Comparison of ENCODE assay signal across 10 mouse cellular contexts in the genomic region with DNA sequence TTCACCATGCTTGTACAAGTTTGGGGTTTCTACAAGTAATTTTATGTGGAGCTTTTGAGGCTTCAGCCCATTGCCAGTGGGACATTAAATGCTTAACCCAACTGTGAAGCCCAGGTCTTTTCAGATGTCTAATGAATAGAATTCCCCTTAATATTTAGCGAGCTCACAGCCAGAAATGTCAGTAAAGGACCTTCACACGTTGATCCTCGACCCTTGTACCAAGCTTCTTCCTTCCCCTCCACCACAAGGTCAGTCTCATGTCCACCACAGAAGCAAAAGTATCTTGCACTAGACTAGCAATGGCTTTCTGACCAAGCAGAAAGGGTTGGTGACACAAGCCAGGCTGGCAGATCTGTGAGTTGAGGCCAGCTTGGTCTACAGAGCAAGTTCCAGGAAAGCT. TPM values are rescaled to one million over a fixed set of nuclear protein-coding genes. Genes with fewer than 3 reads are reported as not detected.
A peak's percentile ranks its signal among the peaks of the same experiment; 100 is the strongest.
DNase-seq lines count a peak whose midpoint lies in the region; ATAC-seq and TF ChIP-seq lines count a peak whose summit lies in the region.
"Had no signal": no experiment of that assay in that cellular context is flagged by ENCODE, and none has a peak within 500 bp of the region (broad histone marks: within the 10 kb centered on the region; RNA-seq: fewer than 3 reads in every experiment).

No protein-coding gene starts in this region.

- H3K9ac ChIP-seq in heart, embryonic 13.5 days = peak overlapping the region; percentile 80; the same call in 1 of the 2 replicates
- H3K9ac ChIP-seq in midbrain, embryonic 12.5 days (replicated peaks) = no peak overlapping the region
- H3K9ac ChIP-seq in midbrain, postnatal 0 days (replicated peaks; ENCODE audit: low read length, poor library complexity, severe bottlenecking) = no peak overlapping the region
- H3K9ac ChIP-seq in limb, embryonic 14.5 days (ENCODE audit: low read depth, low read length, severe bottlenecking) = no peak overlapping the region

- no peak for TF ChIP-seq CTCF in midbrain, postnatal 0 days (IDR thresholded peaks at IDR 0.05)

- H3K4me2 ChIP-seq in heart, embryonic 13.5 days = peak overlapping the region; percentile 86
- H3K4me2 ChIP-seq in midbrain, embryonic 12.5 days (replicated peaks) = peak overlapping the region; percentile 71; the same call in 1 of the 2 replicates
- no peak overlapping the region for H3K4me2 ChIP-seq in midbrain, postnatal 0 days (ENCODE audit: low read depth, low read length, poor library complexity, severe bottlenecking)
- H3K4me2 ChIP-seq in limb, embryonic 14.5 days (replicated peaks; ENCODE audit: low read depth, low read length, severe bottlenecking) = peak overlapping the region; percentile 72; the same call in 1 of the 2 replicates

- no peak for ATAC-seq in heart, embryonic 13.5 days (ENCODE audit: extremely low read depth, insufficient number of reproducible peaks, low FRiP score, low TSS enrichment)
- no peak for ATAC-seq in midbrain, embryonic 12.5 days (ENCODE audit: low FRiP score, low read depth)
- ATAC-seq in midbrain, postnatal 0 days (ENCODE audit: low FRiP score) = no peak
- no peak for ATAC-seq in limb, embryonic 14.5 days (ENCODE audit: low FRiP score, low read depth)

- peaks cover 44% of the 10 kb centered on the region for H3K4me1 ChIP-seq in heart, embryonic 13.5 days
- H3K4me1 ChIP-seq in midbrain, embryonic 12.5 days = peaks cover 8% of the 10 kb centered on the region
- H3K4me1 ChIP-seq in midbrain, postnatal 0 days (ENCODE audit: insufficient read depth, low read length) = peaks cover 12% of the 10 kb centered on the region
- no peaks in the 10 kb centered on the region for H3K4me1 ChIP-seq in limb, embryonic 14.5 days (ENCODE audit: control insufficient read depth, insufficient read depth, low read length)

- 0 out of 2 replicates have a peak, but pooled peaks cover 12% of the 10 kb centered on the region for H3K27me3 ChIP-seq in heart, embryonic 13.5 days (replicated peaks)
- peaks cover 21% of the 10 kb centered on the region for H3K27me3 ChIP-seq in midbrain, embryonic 12.5 days
- no peaks in the 10 kb centered on the region for H3K27me3 ChIP-seq in midbrain, postnatal 0 days (ENCODE audit: insufficient read depth, low read length)
- peaks cover 13% of the 10 kb centered on the region; the same call in 1 of the 2 replicates for H3K27me3 ChIP-seq in limb, embryonic 14.5 days (ENCODE audit: control insufficient read depth, insufficient read depth, low read length)

- no peak for DNase-seq in heart, postnatal 4 days
- no peak for DNase-seq in midbrain, postnatal 0 days (ENCODE audit: low spot score)
- DNase-seq in limb, embryonic 14.5 days (ENCODE audit: low spot score) = no peak
- no peak for DNase-seq in natural killer cell, adult 2 months (ENCODE audit: low spot score in 2 of 2)
- no peak for DNase-seq in layer of hippocampus, postnatal 14 days (ENCODE audit: low spot score in 2 of 2)
- DNase-seq in adrenal gland, postnatal 10 days = no peak
- DNase-seq: adrenal gland, postnatal 14 days; gastrocnemius, postnatal 25 days had no signal

- H3K27ac ChIP-seq in heart, embryonic 13.5 days (replicated peaks) = peak overlapping the region; percentile 78
- H3K27ac ChIP-seq in midbrain, embryonic 12.5 days (replicated peaks) = no peak overlapping the region
- H3K27ac ChIP-seq in midbrain, postnatal 0 days (ENCODE audit: low read depth, low read length) = no peak overlapping the region
- H3K27ac ChIP-seq in limb, embryonic 14.5 days (replicated peaks; ENCODE audit: low read depth, low read length) = no peak overlapping the region

- WGBS in heart, embryonic 13.5 days = 25% methylated on average over 3 of the region's 3 CpGs
- WGBS in midbrain, embryonic 12.5 days = 34% methylated on average over 3 of the region's 3 CpGs
- WGBS in midbrain, postnatal 0 days = 31% methylated on average over 3 of the region's 3 CpGs
- 43% methylated on average over 3 of the region's 3 CpGs for WGBS in limb, embryonic 14.5 days

- H3K36me3 ChIP-seq in heart, embryonic 13.5 days = no peaks in the 10 kb centered on the region
- H3K36me3 ChIP-seq in midbrain, embryonic 12.5 days = no peaks in the 10 kb centered on the region
- H3K36me3 ChIP-seq in midbrain, postnatal 0 days (ENCODE audit: insufficient read depth, low read length) = no peaks in the 10 kb centered on the region
- H3K36me3 ChIP-seq in limb, embryonic 14.5 days (ENCODE audit: control insufficient read depth, insufficient read depth, low read length) = no peaks in the 10 kb centered on the region

- peak overlapping the region; percentile 89 for H3K4me3 ChIP-seq in heart, embryonic 13.5 days
- no peak overlapping the region for H3K4me3 ChIP-seq in midbrain, embryonic 12.5 days
- no peak overlapping the region for H3K4me3 ChIP-seq in midbrain, postnatal 0 days (ENCODE audit: low read depth, low read length)
- H3K4me3 ChIP-seq in limb, embryonic 14.5 days (replicated peaks; ENCODE audit: low read length) = no peak overlapping the region

- no peaks in the 10 kb centered on the region for H3K9me3 ChIP-seq in heart, embryonic 13.5 days
- no peaks in the 10 kb centered on the region for H3K9me3 ChIP-seq in midbrain, embryonic 12.5 days
- no peaks in the 10 kb centered on the region for H3K9me3 ChIP-seq in midbrain, postnatal 0 days (ENCODE audit: low read length)
- H3K9me3 ChIP-seq in limb, embryonic 14.5 days (ENCODE audit: control insufficient read depth, low read length) = no peaks in the 10 kb centered on the region

- TF ChIP-seq POLR2A in limb, embryonic 14.5 days (IDR thresholded peaks at IDR 0.05; ENCODE audit: borderline replicate concordance, extremely low read depth, insufficient read depth, insufficient read length) = no peak

RNA-seq across cellular contexts. Expression of a gene that starts 0.8 kb away (rescaled TPM):
- 1.3 and 1.8 TPM in 2 replicates for polyA plus RNA-seq in heart, embryonic 13.5 days (2015; fragmentation: Nextera tagmentation; extraction: Ambion mirVana)
- 10 to 100 TPM; 11.0 to 11.6 TPM for total RNA-seq in heart, postnatal 4 days (2021)
- polyA plus RNA-seq in midbrain, embryonic 12.5 days (2016; fragmentation: Nextera tagmentation; extraction: Ambion mirVana) = 2.4 and 2.8 TPM in 2 replicates
- total RNA-seq in midbrain, postnatal 0 days (2014; rRNA removed) = 5.8 and 8.4 TPM in 2 replicates
- 3.2 and 3.8 TPM in 2 replicates for polyA plus RNA-seq in midbrain, postnatal 0 days (2015; fragmentation: Nextera tagmentation; extraction: Ambion mirVana)
- polyA plus RNA-seq in limb, embryonic 14.5 days (2012; rRNA removed) = 2.4 and 3.1 TPM in 2 replicates
- 1.0 and 1.1 TPM in 2 replicates for polyA plus RNA-seq in limb, embryonic 14.5 days (2014; fragmentation: Nextera tagmentation; extraction: Ambion mirVana)
- total RNA-seq in layer of hippocampus, postnatal 14 days (2021) = 10 to 100 TPM; 22.9 to 23.6 TPM
- total RNA-seq in adrenal gland, postnatal 10 days (2021) = 10 to 100 TPM in 1 of 2 experiments, 1 to 10 TPM in 1; 10.0 to 10.6 TPM
